Mouse (Mus musculus): ENCODE data around the gene Satb2. TPM values are rescaled to one million over a fixed set of nuclear protein-coding genes. Genes with fewer than 3 reads are reported as not detected.

Satb2 gene
- total and polyA plus RNA-seq, 3 experiments: not detected

GRCm38 (mm10) chr1:56928731-56929130, 49.7 kb downstream of the Satb2 start:
- Histone ChIP-seq H3K27ac (ENCODE audit: control insufficient read depth, low read depth, low read length) (no peak overlapping the region), H3K4me3 (ENCODE audit: control insufficient read depth in 1 of 2, insufficient read depth in 1 of 2, low read depth in 2 of 2, low read length in 2 of 2) (no peak overlapping the region), H3K79me2 (ENCODE audit: control insufficient read depth, insufficient read depth, low read length, poor library complexity) (no peaks in the 10 kb centered on the region), H3K4me1 (ENCODE audit: control insufficient read depth in 1 of 2, insufficient read depth in 2 of 2, low read length in 2 of 2) (no peaks in the 10 kb centered on the region), H3K9ac (ENCODE audit: control insufficient read depth, low read depth, low read length, poor library complexity, severe bottlenecking) (no peak overlapping the region), H3K36me3 (ENCODE audit: control insufficient read depth in 1 of 2, insufficient read depth in 2 of 2, low read length in 2 of 2) (no peaks in the 10 kb centered on the region), H3K27me3 (ENCODE audit: control insufficient read depth in 1 of 2, insufficient read depth in 2 of 2, low read length in 2 of 2) (no peaks in the 10 kb centered on the region), H3K9me3 (replicated peaks; ENCODE audit: insufficient read depth, low read length) (no peaks in the 10 kb centered on the region)
- DNase-seq (ENCODE audit: low read depth, low spot score): no peak
- TF ChIP-seq SIN3A (IDR thresholded peaks at IDR 0.05; ENCODE audit: low read length) (no peak), RAD21 (IDR thresholded peaks at IDR 0.05; ENCODE audit: low read depth, low read length) (no peak), CHD1 (IDR thresholded peaks at IDR 0.05; ENCODE audit: low read depth, low read length) (no peak), MAFK (IDR thresholded peaks at IDR 0.05; ENCODE audit: borderline replicate concordance, low read depth, low read length) (no peak), POLR2A (IDR thresholded peaks at IDR 0.05; ENCODE audit: control insufficient read depth in 1 of 2, insufficient read depth in 1 of 2, low read depth in 1 of 2, low read length in 2 of 2, poor library complexity in 1 of 2) (no peak), ZMIZ1 (IDR thresholded peaks at IDR 0.05; ENCODE audit: low read depth, low read length) (no peak), MYC (IDR thresholded peaks at IDR 0.05; ENCODE audit: low read depth, low read length) (no peak), GABPA (IDR thresholded peaks at IDR 0.05; ENCODE audit: low read depth, low read length) (no peak), POLR2AphosphoS5 (IDR thresholded peaks at IDR 0.05; ENCODE audit: borderline replicate concordance, low read depth, low read length) (no peak), HCFC1 (IDR thresholded peaks at IDR 0.05; ENCODE audit: low read depth, low read length) (no peak), SMC3 (IDR thresholded peaks at IDR 0.05; ENCODE audit: low read depth, low read length) (no peak), NELFE (IDR thresholded peaks at IDR 0.05; ENCODE audit: low read depth, low read length) (no peak), ZNF384 (IDR thresholded peaks at IDR 0.05; ENCODE audit: low read depth, low read length) (no peak)

- no peak for TF ChIP-seq ETS1 (IDR thresholded peaks at IDR 0.05; ENCODE audit: low read depth, low read length)
- TF ChIP-seq POLR2AphosphoS2 (IDR thresholded peaks at IDR 0.05; ENCODE audit: low read length): no peak
- TF ChIP-seq HCFC1 (IDR thresholded peaks at IDR 0.05; ENCODE audit: low read depth, low read length): no peak
- no peak for TF ChIP-seq NELFE (IDR thresholded peaks at IDR 0.05; ENCODE audit: low read depth, low read length)
- no peak for TF ChIP-seq ZC3H11A (IDR thresholded peaks at IDR 0.05; ENCODE audit: low read depth, low read length)
- TF ChIP-seq TAL1 (IDR thresholded peaks at IDR 0.05; ENCODE audit: low read length): no peak
- no peak for TF ChIP-seq CTCF (IDR thresholded peaks at IDR 0.05 in 2 of 3, conservative IDR thresholded peaks at IDR 0.05 in 1 of 3; ENCODE audit: control insufficient read depth in 1 of 3, insufficient read depth in 1 of 3, low read depth in 2 of 3, low read length in 3 of 3, poor library complexity in 1 of 3, severe bottlenecking in 1 of 3)
- no peak for TF ChIP-seq MYC (IDR thresholded peaks at IDR 0.05; ENCODE audit: low read depth, low read length)
- no peak for TF ChIP-seq GABPA (IDR thresholded peaks at IDR 0.05; ENCODE audit: low read depth, low read length)
- no peak overlapping the region for H3K9ac ChIP-seq (ENCODE audit: control insufficient read depth, low read depth, low read length, poor library complexity, severe bottlenecking)
- H3K27me3 ChIP-seq (ENCODE audit: control insufficient read depth in 1 of 2, insufficient read depth in 2 of 2, low read length in 2 of 2): no peaks in the 10 kb centered on the region
- no peak overlapping the region for H3K27ac ChIP-seq (ENCODE audit: control insufficient read depth, low read depth, low read length)
- no peaks in the 10 kb centered on the region for H3K36me3 ChIP-seq (ENCODE audit: control insufficient read depth in 1 of 2, insufficient read depth in 2 of 2, low read length in 2 of 2)
- H3K9me3 ChIP-seq (replicated peaks; ENCODE audit: insufficient read depth, low read length): no peaks in the 10 kb centered on the region
- no peaks in the 10 kb centered on the region for H3K79me2 ChIP-seq (ENCODE audit: control insufficient read depth, insufficient read depth, low read length, poor library complexity)
- H3K4me1 ChIP-seq (ENCODE audit: control insufficient read depth in 1 of 2, insufficient read depth in 2 of 2, low read length in 2 of 2): no peaks in the 10 kb centered on the region
- no peak overlapping the region for H3K4me3 ChIP-seq (ENCODE audit: control insufficient read depth in 1 of 2, insufficient read depth in 1 of 2, low read depth in 2 of 2, low read length in 2 of 2)
- DNase-seq (ENCODE audit: low read depth, low spot score): no peak
Measured at GRCm38 (mm10) chr1:56920472-56920871, 58.0 kb downstream of the Satb2 start.

Data from MEL (cell line).